Mouse (Mus musculus) lung, postnatal 4 days (tissue): ENCODE results near the gene Prpf4b.
"Not testable (repeated sequence)": the region's sequence is repeated elsewhere in the genome, so short reads cannot be mapped to it uniquely, and the experiment has no call there.

Source experiments
- DNase-seq, 2 experiments: peaks; one replicate each; pipeline ENCODE4 v3.0.0; 2021

Gene Prpf4b

DNA sequence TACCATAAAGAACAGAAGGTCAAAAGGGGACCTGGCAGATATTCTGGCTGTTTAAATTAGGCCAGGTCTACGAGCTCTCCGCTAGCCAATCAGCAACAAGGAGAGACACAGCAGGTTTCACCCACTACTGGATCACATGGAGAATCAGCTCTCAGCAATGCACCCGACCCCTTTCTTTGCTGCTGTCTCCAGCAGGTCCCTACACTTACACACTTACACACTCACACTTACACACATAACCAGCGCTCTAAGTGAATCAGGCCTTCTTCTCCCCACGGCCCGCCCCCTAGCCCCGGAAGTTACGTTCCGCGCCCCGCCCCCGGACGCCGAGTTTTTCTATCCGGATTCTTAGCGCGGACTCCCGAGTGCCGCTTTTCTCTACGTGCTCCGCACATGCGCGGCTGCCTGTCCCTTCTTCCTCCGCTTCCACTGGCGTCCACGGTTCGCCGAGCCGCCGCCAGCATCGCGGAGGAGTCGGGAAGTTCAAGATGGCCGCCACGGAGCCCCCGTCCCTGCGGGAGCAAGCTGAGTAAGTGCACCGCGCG is at the start of gene Prpf4b:
TSS of gene Prpf4b (plus strand) at position 137 of the 545 bp plus-strand sequence.
- DNase-seq, result peak; percentile 94

- no peak for DNase-seq
These were observed 48.1 kb upstream of the Prpf4b start for GRCm38 (mm10) chr13:34826760-34827690.

GRCm38 (mm10) chr13:34827988-34828882 is 46.9 kb upstream of the Prpf4b start:
- no peak for DNase-seq

GRCm38 (mm10) chr13:34842851-34843250 is 32.3 kb upstream of the Prpf4b start:
- DNase-seq, result no peak

GRCm38 (mm10) chr13:34850759-34851158 is 24.3 kb upstream of the Prpf4b start:
- DNase-seq, result no peak

- DNase-seq, result no peak
These were observed 23.8 kb upstream of the Prpf4b start for GRCm38 (mm10) chr13:34851191-34851784.

- peak in 1 of 2 experiments; percentile 33 for DNase-seq
These were observed 17.6 kb upstream of the Prpf4b start for GRCm38 (mm10) chr13:34857526-34857925.

- no peak for DNase-seq
These were observed 15.7 kb upstream of the Prpf4b start for GRCm38 (mm10) chr13:34859406-34859805.

GRCm38 (mm10) chr13:34861166-34861565 is 13.9 kb upstream of the Prpf4b start:
- DNase-seq, result not testable (repeated sequence)

GRCm38 (mm10) chr13:34864420-34865169 is 10.5 kb upstream of the Prpf4b start:
- peak in 1 of 2 experiments; percentile 48 for DNase-seq

GRCm38 (mm10) chr13:34873801-34874681 is 1.1 kb upstream of the Prpf4b start:
- peak; percentile 96 to 98 for DNase-seq

- peak; percentile 27 to 30 for DNase-seq
These were observed 366 bp upstream of the Prpf4b start for GRCm38 (mm10) chr13:34874736-34875135.

GRCm38 (mm10) chr13:34875741-34876445 is 791 bp downstream of the Prpf4b start:
- DNase-seq, result peak; percentile 81 to 82

DNA sequence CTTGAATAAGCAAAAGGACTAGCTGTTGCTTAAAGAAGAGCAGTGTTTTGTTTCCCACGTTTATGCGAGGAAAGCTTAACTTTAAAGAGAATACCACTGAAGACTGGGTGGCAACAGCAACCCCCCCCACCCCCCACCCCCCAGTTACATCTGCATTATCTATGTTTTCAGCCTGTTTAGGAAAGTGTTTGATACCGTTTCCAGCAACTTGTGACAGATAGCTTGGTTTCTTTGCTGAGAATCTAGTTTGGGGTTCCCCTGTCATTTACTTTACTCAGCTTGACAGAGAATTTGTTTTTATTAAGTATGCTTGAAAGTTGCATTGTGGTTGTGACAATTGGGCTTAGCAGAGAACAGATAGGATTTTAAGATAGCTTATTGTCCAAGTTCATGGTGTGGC is 1.4 kb downstream of the Prpf4b start:
- no peak for DNase-seq

GRCm38 (mm10) chr13:34892871-34893270 is 17.8 kb downstream of the Prpf4b start:
- no peak for DNase-seq

DNA sequence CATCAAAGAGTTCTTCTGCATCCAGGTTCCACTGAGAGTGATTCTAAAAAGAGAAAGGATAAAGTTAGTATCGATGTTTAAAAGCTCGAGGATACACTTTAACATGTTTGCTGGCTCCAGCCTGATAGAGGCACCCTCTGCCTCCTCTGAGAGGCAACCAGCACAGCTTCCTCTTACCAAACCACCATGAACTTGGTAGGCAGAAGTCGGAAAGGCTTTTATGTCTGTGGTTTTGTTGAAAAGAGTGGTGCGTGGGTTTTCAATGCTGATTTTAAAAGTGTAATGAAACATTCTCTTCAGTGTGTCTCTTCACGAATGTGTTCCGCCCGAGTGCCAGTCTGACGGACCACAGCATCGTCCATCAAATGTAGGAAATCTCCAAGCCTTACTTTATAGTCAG is 39.5 kb downstream of the Prpf4b start:
- DNase-seq, result no peak

DNA sequence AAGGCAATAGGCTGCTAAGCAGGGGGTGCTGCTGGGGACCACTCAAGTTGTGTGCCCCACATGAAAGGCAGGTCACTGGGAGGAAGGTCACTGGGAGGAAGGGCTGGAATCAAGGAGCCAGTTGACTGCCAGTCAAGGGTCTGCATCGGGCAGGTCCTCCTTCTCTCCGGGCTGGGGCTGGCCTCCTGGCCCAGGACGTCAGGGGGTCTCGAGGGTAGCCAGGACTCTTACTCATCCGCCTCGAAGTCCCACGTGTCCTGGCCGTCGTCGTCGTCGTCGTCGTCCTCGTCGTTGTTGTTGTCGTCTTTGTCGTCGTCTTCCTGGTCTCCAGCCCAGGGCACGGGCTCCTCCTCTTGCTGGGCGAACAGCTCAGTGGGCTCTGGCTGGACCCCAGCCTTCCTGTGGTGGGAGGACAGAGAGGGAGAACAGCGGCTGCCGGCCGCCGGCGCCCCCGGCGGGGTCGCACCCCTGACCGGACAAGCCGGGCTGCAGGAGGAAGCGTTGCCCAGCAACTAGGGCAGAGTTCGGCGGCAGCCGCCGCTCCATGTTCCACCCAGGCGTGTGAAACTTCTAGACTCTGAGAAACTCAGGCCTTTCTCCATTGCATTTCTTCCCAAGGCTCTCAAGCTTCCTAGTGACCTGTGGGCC is 41.5 kb downstream of the Prpf4b start:
- DNase-seq, result peak; percentile 19 to 40

DNA sequence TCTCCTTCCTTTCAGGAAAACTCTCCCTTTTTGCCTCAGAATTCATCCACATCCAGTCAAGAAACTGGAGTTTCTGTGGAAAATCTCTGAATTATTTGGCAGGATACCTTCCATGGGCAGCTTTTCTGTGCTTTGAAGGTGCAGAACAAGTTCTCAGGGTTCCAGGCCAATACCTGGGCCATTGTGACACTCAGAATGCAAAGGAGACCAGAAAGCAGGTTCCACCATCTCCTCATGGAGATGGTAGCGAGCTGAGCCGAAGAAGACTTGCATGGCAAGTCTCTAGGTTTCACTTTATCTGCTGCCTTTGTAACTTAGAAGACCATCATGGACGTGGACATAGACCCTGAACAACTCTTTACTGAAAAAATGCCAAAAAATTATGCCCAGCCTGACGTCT is 49.1 kb downstream of the Prpf4b start, which contains the start of the genes Fam217a and 4933417A18Rik:
TSS of gene Fam217a (minus strand) at position 101 of the 400 bp plus-strand sequence.
TSS of gene 4933417A18Rik (plus strand) at position 200 of the 400 bp plus-strand sequence.
- DNase-seq, result no peak

GRCm38 (mm10) chr13:34934931-34935644 is 60.0 kb downstream of the Prpf4b start:
- DNase-seq, result no peak
